Mouse (Mus musculus): ENCODE results near the gene Ppargc1a. TPM values are rescaled to one million over a fixed set of nuclear protein-coding genes. Genes with fewer than 3 reads are reported as not detected.

The Ppargc1a gene
- polyA plus RNA-seq, 2 experiments, result 1.8 to 3.8 TPM

GRCm38 (mm10) chr5:51494358-51494876 is 73.1 kb downstream of the Ppargc1a start:
- ATAC-seq (ENCODE audit: low FRiP score, low read depth) (no peak), DNase-seq (ENCODE audit: low spot score) (no peak)
- no peak for TF ChIP-seq POLR2A (IDR thresholded peaks at IDR 0.05; ENCODE audit: borderline replicate concordance, extremely low read depth, insufficient read depth, insufficient read length)
- WGBS, result 66% methylated on average over 15 of the region's 15 CpGs
- no peaks in the 10 kb centered on the region for H3K9me3 ChIP-seq (ENCODE audit: control insufficient read depth, low read length)
- no peak overlapping the region for H3K9ac ChIP-seq (ENCODE audit: low read depth, low read length, severe bottlenecking)
- no peaks in the 10 kb centered on the region for H3K36me3 ChIP-seq (ENCODE audit: control insufficient read depth, insufficient read depth, low read length)
- no peak overlapping the region for H3K27ac ChIP-seq (replicated peaks; ENCODE audit: low read depth, low read length)
- H3K27me3 ChIP-seq (ENCODE audit: control insufficient read depth, insufficient read depth, low read length), result no peaks in the 10 kb centered on the region
- H3K4me2 ChIP-seq (replicated peaks; ENCODE audit: low read depth, low read length, severe bottlenecking), result no peak overlapping the region
- no peaks in the 10 kb centered on the region for H3K4me1 ChIP-seq (ENCODE audit: control insufficient read depth, insufficient read depth, low read length)
- no peak overlapping the region for H3K4me3 ChIP-seq (replicated peaks; ENCODE audit: low read length)

DNA sequence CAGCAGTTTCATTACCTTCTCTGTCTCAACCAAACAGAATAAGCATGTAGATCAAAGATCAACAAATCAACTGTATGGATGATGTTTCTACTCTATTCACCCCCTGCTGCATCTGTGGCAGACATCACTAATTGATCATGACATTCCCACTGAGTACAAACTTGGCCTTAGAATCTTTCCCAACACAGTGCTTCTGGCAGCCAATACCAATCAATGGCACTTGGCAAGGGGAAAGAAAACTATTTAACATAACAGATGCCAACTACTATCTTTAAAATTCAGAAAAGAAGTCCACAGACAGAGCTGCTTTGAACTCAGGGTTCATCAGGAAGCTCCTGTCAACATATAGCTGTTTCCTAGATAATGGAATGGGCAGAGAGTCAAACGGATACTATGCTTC is 83.8 kb downstream of the Ppargc1a start:
- 69% methylated on average over 1 of the region's 1 CpGs for WGBS
- no peak for ATAC-seq (ENCODE audit: low FRiP score, low read depth)
- H3K27me3 ChIP-seq (ENCODE audit: control insufficient read depth, insufficient read depth, low read length), result no peaks in the 10 kb centered on the region

GRCm38 (mm10) chr5:51479859-51480258 is 87.7 kb downstream of the Ppargc1a start:
- ATAC-seq (ENCODE audit: low FRiP score, low read depth) (no peak), DNase-seq (ENCODE audit: low spot score) (no peak)
- no peak overlapping the region for H3K27ac ChIP-seq (replicated peaks; ENCODE audit: low read depth, low read length)
- no peak overlapping the region for H3K4me2 ChIP-seq (replicated peaks; ENCODE audit: low read depth, low read length, severe bottlenecking)
- H3K36me3 ChIP-seq (ENCODE audit: control insufficient read depth, insufficient read depth, low read length), result no peaks in the 10 kb centered on the region
- H3K9ac ChIP-seq (ENCODE audit: low read depth, low read length, severe bottlenecking), result no peak overlapping the region
- no peaks in the 10 kb centered on the region for H3K9me3 ChIP-seq (ENCODE audit: control insufficient read depth, low read length)
- peaks cover 6% of the 10 kb centered on the region for H3K4me1 ChIP-seq (ENCODE audit: control insufficient read depth, insufficient read depth, low read length)
- no peak overlapping the region for H3K4me3 ChIP-seq (replicated peaks; ENCODE audit: low read length)
- no peak for TF ChIP-seq POLR2A (IDR thresholded peaks at IDR 0.05; ENCODE audit: borderline replicate concordance, extremely low read depth, insufficient read depth, insufficient read length)
- H3K27me3 ChIP-seq (ENCODE audit: control insufficient read depth, insufficient read depth, low read length), result no peaks in the 10 kb centered on the region

More for the DNA sequence above, 83.8 kb downstream of the Ppargc1a start:
- Histone ChIP-seq H3K9me3 (ENCODE audit: control insufficient read depth, low read length) (no peaks in the 10 kb centered on the region), H3K4me2 (replicated peaks; ENCODE audit: low read depth, low read length, severe bottlenecking) (no peak overlapping the region), H3K27ac (replicated peaks; ENCODE audit: low read depth, low read length) (no peak overlapping the region), H3K4me1 (ENCODE audit: control insufficient read depth, insufficient read depth, low read length) (no peaks in the 10 kb centered on the region; the same call in 1 of the 2 replicates), H3K9ac (ENCODE audit: low read depth, low read length, severe bottlenecking) (no peak overlapping the region), H3K4me3 (replicated peaks; ENCODE audit: low read length) (no peak overlapping the region), H3K36me3 (ENCODE audit: control insufficient read depth, insufficient read depth, low read length) (no peaks in the 10 kb centered on the region)
- no peak for TF ChIP-seq POLR2A (IDR thresholded peaks at IDR 0.05; ENCODE audit: borderline replicate concordance, extremely low read depth, insufficient read depth, insufficient read length)
- DNase-seq (ENCODE audit: low spot score), result no peak

DNA sequence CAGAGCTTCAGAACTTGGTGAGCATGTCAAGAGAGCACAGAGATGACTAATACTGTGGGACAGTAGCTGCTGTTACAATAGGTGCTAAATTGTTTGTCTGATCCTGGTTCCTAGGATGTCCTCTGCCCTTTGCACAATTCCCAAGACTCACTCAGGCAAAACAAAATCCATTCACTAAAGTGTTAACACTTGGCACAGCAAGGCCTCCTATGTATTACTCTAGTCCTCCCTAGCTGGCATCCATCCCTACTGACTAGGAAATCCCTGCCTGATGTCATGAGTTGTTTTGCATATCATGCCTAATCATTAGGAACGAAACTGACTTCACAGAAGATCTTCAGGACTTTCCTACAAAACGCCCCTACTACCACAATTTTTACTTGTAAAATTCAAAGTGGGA is 88.1 kb downstream of the Ppargc1a start:
- H3K9me3 ChIP-seq (ENCODE audit: control insufficient read depth, low read length), result no peaks in the 10 kb centered on the region
- H3K27ac ChIP-seq (replicated peaks; ENCODE audit: low read depth, low read length), result no peak overlapping the region
- H3K9ac ChIP-seq (ENCODE audit: low read depth, low read length, severe bottlenecking), result no peak overlapping the region
- H3K4me3 ChIP-seq (replicated peaks; ENCODE audit: low read length), result no peak overlapping the region
- TF ChIP-seq POLR2A (IDR thresholded peaks at IDR 0.05; ENCODE audit: borderline replicate concordance, extremely low read depth, insufficient read depth, insufficient read length), result no peak
- ATAC-seq (ENCODE audit: low FRiP score, low read depth) (no peak), DNase-seq (ENCODE audit: low spot score) (no peak)
- H3K27me3 ChIP-seq (ENCODE audit: control insufficient read depth, insufficient read depth, low read length), result no peaks in the 10 kb centered on the region
- 72% methylated on average over 2 of the region's 2 CpGs for WGBS
- H3K4me2 ChIP-seq (replicated peaks; ENCODE audit: low read depth, low read length, severe bottlenecking), result no peak overlapping the region
- H3K36me3 ChIP-seq (ENCODE audit: control insufficient read depth, insufficient read depth, low read length), result no peaks in the 10 kb centered on the region
- peaks cover 6% of the 10 kb centered on the region for H3K4me1 ChIP-seq (ENCODE audit: control insufficient read depth, insufficient read depth, low read length)

DNA sequence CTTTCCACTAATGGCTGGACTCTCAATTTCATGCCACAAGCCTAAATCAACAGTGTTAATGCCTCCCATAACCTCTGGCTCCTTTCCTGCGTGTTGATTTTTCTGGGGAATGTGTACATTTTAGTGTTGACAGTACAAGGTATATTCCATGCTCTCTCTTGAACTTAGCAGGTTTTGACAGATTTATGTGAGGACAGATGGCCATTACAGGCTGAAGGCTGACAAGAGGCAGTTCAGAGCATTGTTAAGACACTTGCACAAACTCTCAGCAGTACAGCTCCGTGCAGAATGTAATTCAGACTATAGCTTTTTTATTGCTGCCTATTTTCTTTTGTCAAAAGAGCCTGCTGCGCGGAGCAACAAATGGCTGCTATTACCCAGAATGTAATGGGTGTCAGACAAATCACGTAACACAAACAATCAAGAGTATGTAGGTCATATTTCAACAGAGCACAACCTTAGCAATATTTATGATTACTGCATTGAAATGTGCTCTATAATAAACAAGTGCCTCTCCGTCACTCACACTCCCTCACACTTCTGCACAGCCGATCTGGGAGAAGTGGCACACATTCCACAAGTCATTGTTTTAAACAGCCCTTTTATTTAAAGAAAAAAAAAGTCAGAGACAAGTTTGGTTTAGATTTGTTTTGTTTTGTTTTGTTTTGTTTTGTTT is 89.1 kb downstream of the Ppargc1a start:
- Histone ChIP-seq H3K4me2 (replicated peaks; ENCODE audit: low read depth, low read length, severe bottlenecking) (no peak overlapping the region; the same call in 1 of the 2 replicates), H3K27ac (replicated peaks; ENCODE audit: low read depth, low read length) (no peak overlapping the region), H3K9ac (ENCODE audit: low read depth, low read length, severe bottlenecking) (no peak overlapping the region), H3K36me3 (ENCODE audit: control insufficient read depth, insufficient read depth, low read length) (no peaks in the 10 kb centered on the region), H3K4me3 (replicated peaks; ENCODE audit: low read length) (no peak overlapping the region), H3K4me1 (ENCODE audit: control insufficient read depth, insufficient read depth, low read length) (peaks cover 6% of the 10 kb centered on the region), H3K9me3 (ENCODE audit: control insufficient read depth, low read length) (no peaks in the 10 kb centered on the region), H3K27me3 (ENCODE audit: control insufficient read depth, insufficient read depth, low read length) (no peaks in the 10 kb centered on the region)
- no peak for DNase-seq (ENCODE audit: low spot score)
- no peak for TF ChIP-seq POLR2A (IDR thresholded peaks at IDR 0.05; ENCODE audit: borderline replicate concordance, extremely low read depth, insufficient read depth, insufficient read length)
- ATAC-seq (ENCODE audit: low FRiP score, low read depth), result peak; percentile 72
- WGBS, result 12% methylated on average over 7 of the region's 7 CpGs
